Mouse (Mus musculus) right cerebral cortex, postnatal 14 days (tissue): ENCODE measurements around the gene Vmn1r236.

ENCODE experiments used
- DNase-seq: peaks from one replicate; pipeline ENCODE4 v3.0.0; 2022

Gene Vmn1r236

GRCm38 (mm10) chr17:21282642-21283041 lies at the start of gene Vmn1r236:
Vmn1r236 (plus strand) TSS chr17:21282942.
- DNase-seq, result no peak

GRCm38 (mm10) chr17:21256111-21256510 lies 26.6 kb upstream of the Vmn1r236 start, which contains the start of gene Vmn1r235:
Vmn1r235 (plus strand) TSS chr17:21256411.
- DNase-seq, result no peak

DNA sequence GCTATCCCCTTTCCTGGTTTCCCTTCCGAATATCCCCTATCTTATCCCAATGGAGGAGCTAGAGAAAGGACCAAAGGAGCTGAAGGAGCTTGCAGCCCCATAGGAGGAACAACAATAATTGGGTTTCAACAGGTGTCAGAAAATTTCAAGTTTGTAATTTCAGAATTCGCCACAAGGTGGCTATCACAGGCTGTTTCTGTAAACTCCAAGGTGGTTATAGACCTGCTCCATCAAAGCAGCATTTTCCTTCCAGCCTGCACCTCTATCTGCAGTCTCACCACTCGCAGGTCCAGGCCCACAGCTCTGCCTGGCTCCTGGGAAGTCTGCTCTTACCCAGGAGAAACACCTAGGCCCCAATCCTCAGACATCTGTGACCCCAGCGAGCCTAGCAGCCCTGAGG lies 10.6 kb upstream of the Vmn1r236 start:
- DNase-seq, result no peak

DNA sequence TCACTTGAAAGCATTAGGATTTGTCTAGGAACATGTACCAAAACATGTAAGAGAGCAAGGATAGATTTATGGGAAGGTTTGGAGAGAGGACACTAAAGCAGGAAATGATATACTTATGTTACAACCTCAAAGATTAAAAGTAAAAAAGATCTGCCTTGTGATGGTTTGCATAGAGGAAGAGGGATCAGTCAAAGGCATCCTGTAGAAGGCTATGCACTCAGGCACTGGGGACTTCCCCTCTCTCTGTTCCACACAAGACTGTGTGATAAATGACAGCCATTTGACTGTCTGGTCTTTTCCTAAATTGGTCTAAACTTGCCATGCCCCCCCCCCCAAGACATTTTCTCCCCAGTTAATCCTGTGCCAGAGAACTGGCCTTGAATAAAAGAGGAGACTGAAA lies 1.7 kb downstream of the Vmn1r236 start:
- DNase-seq, result no peak

DNA sequence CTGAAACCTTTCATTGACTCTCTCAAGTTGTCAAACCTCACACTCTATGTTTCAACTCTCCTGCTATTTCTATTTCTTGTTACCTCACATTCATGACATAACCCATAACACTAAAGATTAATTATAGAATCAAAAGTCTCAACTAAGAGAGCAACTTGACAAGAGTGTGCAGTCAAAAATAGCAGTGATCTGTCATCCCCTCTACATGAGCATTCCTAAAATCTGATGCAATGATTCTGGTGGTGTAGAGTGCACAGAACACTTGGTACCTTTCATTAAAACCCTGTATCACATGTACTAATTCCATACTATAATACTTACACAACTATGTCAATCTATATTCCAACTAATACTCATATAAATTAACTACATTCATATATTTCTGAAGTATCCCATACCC lies 7.0 kb downstream of the Vmn1r236 start:
- no peak for DNase-seq

GRCm38 (mm10) chr17:21311565-21311964 lies 28.8 kb downstream of the Vmn1r236 start, which contains the start of gene Vmn1r237:
Vmn1r237 (plus strand) TSS chr17:21311865.
- no peak for DNase-seq
